Mouse (Mus musculus) E14TG2a.4 (cell line): ENCODE results near the gene Aqp5.

ENCODE experiments used
- CTCF ChIP-seq: conservative IDR thresholded peaks from 2 replicates; pipeline ENCODE4 v1.5.1; 2014; ENCODE audit warnings: low read length
- NANOG ChIP-seq: IDR thresholded peaks from 2 replicates; pipeline ENCODE4 v1.6.1; 2014; ENCODE audit warnings: borderline replicate concordance, low read length, mixed read lengths

DNA sequence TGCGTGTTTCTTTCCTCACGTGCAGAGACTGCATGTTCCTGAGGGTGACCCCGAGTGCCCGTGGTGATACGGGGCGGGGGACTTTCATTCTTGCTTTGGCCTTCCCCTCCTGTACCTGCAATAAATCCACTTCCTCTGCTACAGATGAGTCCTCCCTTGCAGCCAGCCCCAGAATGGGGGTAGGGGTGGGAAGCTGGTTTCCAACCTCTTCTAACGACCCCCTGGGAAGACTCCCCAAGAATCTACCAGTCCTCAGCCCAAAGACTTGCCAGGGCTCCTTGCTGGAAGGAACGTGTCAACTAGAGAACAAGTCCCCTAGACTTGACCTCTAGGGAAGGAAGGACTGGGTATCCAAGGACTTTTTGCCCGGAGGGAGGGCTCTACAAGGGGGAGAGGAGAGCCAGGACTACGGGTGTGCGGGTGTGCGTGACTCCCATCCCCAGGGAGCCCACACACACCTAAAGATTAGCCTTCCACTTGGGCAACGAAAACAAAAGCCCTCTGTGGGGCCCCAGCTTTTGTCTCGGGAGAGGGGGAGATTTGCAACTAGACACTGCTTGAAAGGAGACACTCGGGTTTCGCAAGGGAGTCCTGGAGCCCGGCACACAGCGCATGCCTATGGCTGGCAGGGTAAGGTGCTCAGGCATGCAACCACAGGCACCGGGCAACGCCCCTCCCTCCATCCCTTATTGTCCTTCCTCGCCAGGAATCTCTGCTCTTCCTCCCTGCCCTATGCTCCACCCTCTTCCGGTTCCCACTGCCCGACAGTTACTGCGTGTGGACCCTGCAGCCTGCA is 6.0 kb upstream of the Aqp5 start:
- TF ChIP-seq CTCF: no peak
- TF ChIP-seq NANOG: no peak
